Mouse (Mus musculus) intestine, embryonic 14.5 days (tissue): ENCODE measurements at regions not wholly inside any gene's neighbourhood (a gene's known extent, or its start where the extent isn't known, plus 50 kb on each side); places are given as distances from the start of the nearest gene placed in this dataset.
A peak's percentile ranks its signal among the peaks of the same experiment; 100 is the strongest.

ENCODE experiments used
- ATAC-seq: fragments of 200-750 bp; cut with Nextera tagmentation; replicated peaks from 2 replicates; pipeline ENCODE4 v1.8.0; 2017; ENCODE audit warnings: low read depth, moderate number of reproducible peaks, moderate TSS enrichment, moderate library complexity; ENCODE audit not compliant: low FRiP score, low TSS enrichment
- DNase-seq: peaks from one replicate; pipeline ENCODE4 v3.0.0-alpha.2; 2018; ENCODE audit warnings: low spot score
- H3K27ac ChIP-seq: fragments of 300-500 bp; sonication (generic); 2 replicates; pipeline ENCODE4 v1.5.1; 2014; ENCODE audit warnings: low read depth, mild to moderate bottlenecking, control low read depth
- H3K27me3 ChIP-seq: fragments of 300-500 bp; sonication (generic); replicated peaks from 2 replicates; pipeline ENCODE4 v1.6.1; 2014; ENCODE audit warnings: low read length, control low read depth; ENCODE audit not compliant: control insufficient read depth, insufficient read depth
- H3K36me3 ChIP-seq: fragments of 300-500 bp; sonication (generic); 2 replicates; pipeline ENCODE4 v1.6.1; 2014; ENCODE audit warnings: low read length, control low read depth; ENCODE audit not compliant: control insufficient read depth, insufficient read depth
- H3K4me1 ChIP-seq: fragments of 300-500 bp; sonication (generic); replicated peaks from 2 replicates; pipeline ENCODE4 v1.6.1; 2014; ENCODE audit warnings: low read length, control low read depth, mixed read lengths; ENCODE audit not compliant: control insufficient read depth, insufficient read depth
- H3K4me2 ChIP-seq: fragments of 300-500 bp; sonication (generic); 2 replicates; pipeline ENCODE4 v1.6.1; 2014; ENCODE audit warnings: low read length
- H3K4me3 ChIP-seq: fragments of 300-500 bp; sonication (generic); 2 replicates; pipeline ENCODE4 v1.5.1; 2014; ENCODE audit warnings: low read depth, low read length, control low read depth, mixed read lengths
- H3K9ac ChIP-seq: fragments of 300-500 bp; sonication (generic); 2 replicates; pipeline ENCODE4 v1.6.1; 2014; ENCODE audit warnings: mild to moderate bottlenecking, low read length
- H3K9me3 ChIP-seq: fragments of 300-500 bp; sonication (generic); 2 replicates; pipeline ENCODE4 v1.6.1; 2016; ENCODE audit warnings: low read length, control low read depth; ENCODE audit not compliant: control insufficient read depth
- WGBS: fragments of 180-500 bp; shearing (Covaris S2); extraction: QIAGEN DNeasy Blood & Tissue Kit; methylation state at CpG from one replicate; pipeline ENCODE4 v1.1.7; 2014; 5-methylcytosine and 5-hydroxymethylcytosine counted together

- H3K4me3 ChIP-seq, result no peak overlapping the region
- H3K9me3 ChIP-seq, result no peaks in the 10 kb centered on the region
- H3K9ac ChIP-seq, result no peak overlapping the region
- H3K4me2 ChIP-seq, result no peak overlapping the region
- no peaks in the 10 kb centered on the region for H3K36me3 ChIP-seq
- ATAC-seq, result no peak
- WGBS, result 100% methylated on average over 1 of the region's 1 CpGs
- DNase-seq, result peak; percentile 15
- H3K4me1 ChIP-seq, result no peaks in the 10 kb centered on the region
- no peak overlapping the region for H3K27ac ChIP-seq
- no peaks in the 10 kb centered on the region for H3K27me3 ChIP-seq
Measured at GRCm38 (mm10) chr4:10035336-10035735, 839.0 kb upstream of the 2610301B20Rik start.

GRCm38 (mm10) chr4:10041301-10042093, 832.8 kb upstream of the 2610301B20Rik start:
- H3K27me3 ChIP-seq, result no peaks in the 10 kb centered on the region
- H3K4me2 ChIP-seq, result no peak overlapping the region
- ATAC-seq, result no peak
- no peak overlapping the region for H3K9ac ChIP-seq
- 49% methylated on average over 2 of the region's 2 CpGs for WGBS
- no peaks in the 10 kb centered on the region for H3K4me1 ChIP-seq
- no peak for DNase-seq
- H3K36me3 ChIP-seq, result no peaks in the 10 kb centered on the region
- no peak overlapping the region for H3K27ac ChIP-seq
- H3K4me3 ChIP-seq, result no peak overlapping the region
- no peaks in the 10 kb centered on the region for H3K9me3 ChIP-seq

GRCm38 (mm10) chr4:10048770-10049169, 825.5 kb upstream of the 2610301B20Rik start:
- no peaks in the 10 kb centered on the region for H3K27me3 ChIP-seq
- no peak overlapping the region for H3K27ac ChIP-seq
- 49% methylated on average over 1 of the region's 1 CpGs for WGBS
- H3K9me3 ChIP-seq, result no peaks in the 10 kb centered on the region
- H3K4me2 ChIP-seq, result no peak overlapping the region
- H3K36me3 ChIP-seq, result no peaks in the 10 kb centered on the region
- no peak overlapping the region for H3K4me3 ChIP-seq
- no peak overlapping the region for H3K9ac ChIP-seq
- ATAC-seq (no peak), DNase-seq (no peak)
- H3K4me1 ChIP-seq, result no peaks in the 10 kb centered on the region

GRCm38 (mm10) chr4:10049411-10049810, 824.9 kb upstream of the 2610301B20Rik start:
- no peak overlapping the region for H3K4me3 ChIP-seq
- H3K27ac ChIP-seq, result no peak overlapping the region
- no peak overlapping the region for H3K9ac ChIP-seq
- H3K9me3 ChIP-seq, result no peaks in the 10 kb centered on the region
- no peaks in the 10 kb centered on the region for H3K27me3 ChIP-seq
- H3K4me2 ChIP-seq, result no peak overlapping the region
- no peak for ATAC-seq
- WGBS, result 60% methylated on average over 4 of the region's 4 CpGs
- no peaks in the 10 kb centered on the region for H3K4me1 ChIP-seq
- no peak for DNase-seq
- H3K36me3 ChIP-seq, result no peaks in the 10 kb centered on the region

GRCm38 (mm10) chr4:10051296-10052267, 822.7 kb upstream of the 2610301B20Rik start:
- Histone ChIP-seq H3K4me2 (no peak overlapping the region), H3K36me3 (no peaks in the 10 kb centered on the region), H3K27ac (no peak overlapping the region), H3K9ac (no peak overlapping the region), H3K4me3 (no peak overlapping the region), H3K27me3 (no peaks in the 10 kb centered on the region), H3K4me1 (no peaks in the 10 kb centered on the region), H3K9me3 (no peaks in the 10 kb centered on the region)
- 70% methylated on average over 5 of the region's 5 CpGs for WGBS
- ATAC-seq, result no peak
- no peak for DNase-seq

- Histone ChIP-seq H3K9me3 (no peaks in the 10 kb centered on the region), H3K9ac (no peak overlapping the region), H3K36me3 (no peaks in the 10 kb centered on the region), H3K4me2 (no peak overlapping the region), H3K27me3 (no peaks in the 10 kb centered on the region), H3K27ac (no peak overlapping the region), H3K4me3 (no peak overlapping the region), H3K4me1 (no peaks in the 10 kb centered on the region)
- ATAC-seq (no peak), DNase-seq (no peak)
Measured at GRCm38 (mm10) chr4:10052869-10053268, 821.4 kb upstream of the 2610301B20Rik start.

- Histone ChIP-seq H3K27me3 (no peaks in the 10 kb centered on the region), H3K4me1 (no peaks in the 10 kb centered on the region), H3K9ac (no peak overlapping the region), H3K4me2 (no peak overlapping the region), H3K4me3 (no peak overlapping the region), H3K9me3 (no peaks in the 10 kb centered on the region), H3K36me3 (no peaks in the 10 kb centered on the region), H3K27ac (no peak overlapping the region)
- no peak for DNase-seq
- no peak for ATAC-seq
- 69% methylated on average over 5 of the region's 5 CpGs for WGBS
Measured at GRCm38 (mm10) chr4:10072500-10073106, 801.7 kb upstream of the 2610301B20Rik start.

- H3K4me1 ChIP-seq, result no peaks in the 10 kb centered on the region
- 65% methylated on average over 3 of the region's 3 CpGs for WGBS
- H3K36me3 ChIP-seq, result no peaks in the 10 kb centered on the region
- no peak overlapping the region for H3K9ac ChIP-seq
- DNase-seq (no peak), ATAC-seq (no peak)
- no peaks in the 10 kb centered on the region for H3K27me3 ChIP-seq
- no peaks in the 10 kb centered on the region for H3K9me3 ChIP-seq
- no peak overlapping the region for H3K4me2 ChIP-seq
- H3K27ac ChIP-seq, result 0 out of 2 replicates have a peak overlapping the region, but pooled peaks have one; percentile 11
- no peak overlapping the region for H3K4me3 ChIP-seq
Measured at GRCm38 (mm10) chr4:10079565-10080169, 794.6 kb upstream of the 2610301B20Rik start.
